Mouse (Mus musculus) limb, embryonic 11.5 days (tissue): Measurements from ENCODE around the gene Ulk3. TPM values are rescaled to one million over a fixed set of nuclear protein-coding genes. Genes with fewer than 3 reads are reported as not detected.

Experiments
- ATAC-seq: fragments of 200-750 bp; cut with Nextera tagmentation; 2 replicates; pipeline ENCODE4 v1.8.0; 2017; ENCODE audit warnings: low read depth; ENCODE audit not compliant: insufficient number of reproducible peaks, low FRiP score, low TSS enrichment
- DNase-seq: peaks from one replicate; pipeline ENCODE4 v3.0.0-alpha.2; 2015; ENCODE audit warnings: low spot score
- H3K27ac ChIP-seq: fragments of 300-500 bp; sonication (generic); replicated peaks from 2 replicates; pipeline ENCODE4 v1.5.1; 2014; ENCODE audit warnings: low read depth, mild to moderate bottlenecking, low read length
- H3K27me3 ChIP-seq: fragments of 300-500 bp; sonication (generic); 2 replicates; pipeline ENCODE4 v1.6.1; 2014; ENCODE audit warnings: mild to moderate bottlenecking, low read length, mixed read lengths; ENCODE audit not compliant: control insufficient read depth, insufficient read depth
- H3K36me3 ChIP-seq: fragments of 300-500 bp; sonication (generic); 2 replicates; pipeline ENCODE4 v1.6.1; 2014; ENCODE audit warnings: mild to moderate bottlenecking, low read length, moderate library complexity, mixed read lengths; ENCODE audit not compliant: control insufficient read depth, insufficient read depth
- H3K4me1 ChIP-seq: fragments of 300-500 bp; sonication (generic); 2 replicates; pipeline ENCODE4 v1.6.1; 2014; ENCODE audit warnings: low read length, mixed read lengths; ENCODE audit not compliant: control insufficient read depth, insufficient read depth
- H3K4me2 ChIP-seq: fragments of 300-500 bp; sonication (generic); 2 replicates; pipeline ENCODE4 v1.6.1; 2014; ENCODE audit warnings: low read depth, mild to moderate bottlenecking, moderate library complexity; ENCODE audit not compliant: severe bottlenecking
- H3K4me3 ChIP-seq: fragments of 300-500 bp; sonication (generic); 2 replicates; pipeline ENCODE4 v1.5.1; 2014; ENCODE audit warnings: low read depth, low read length
- H3K9ac ChIP-seq: fragments of 300-500 bp; sonication (generic); 2 replicates; pipeline ENCODE4 v1.6.1; 2014; ENCODE audit warnings: mild to moderate bottlenecking, low read length
- H3K9me3 ChIP-seq: fragments of 300-500 bp; sonication (generic); 2 replicates; pipeline ENCODE4 v1.6.1; 2016; ENCODE audit warnings: low read length; ENCODE audit not compliant: control insufficient read depth
- WGBS: fragments of 180-500 bp; shearing (Covaris S2); extraction: QIAGEN DNeasy Blood & Tissue Kit; methylation state at CpG from one replicate; pipeline ENCODE4 v1.1.7; 2014; 5-methylcytosine and 5-hydroxymethylcytosine counted together
- polyA plus RNA-seq: library from polyadenylated mRNA; unstranded; fragments of >200 nt; fragmentation: Nextera tagmentation; extraction: Ambion mirVana; gene quantifications from 2 replicates; pipeline ENCODE4 v1.2.1, GENCODE M21; 2014

The Ulk3 gene
- polyA plus RNA-seq, 1 experiment from 2014 or later: 9.8 TPM

DNA sequence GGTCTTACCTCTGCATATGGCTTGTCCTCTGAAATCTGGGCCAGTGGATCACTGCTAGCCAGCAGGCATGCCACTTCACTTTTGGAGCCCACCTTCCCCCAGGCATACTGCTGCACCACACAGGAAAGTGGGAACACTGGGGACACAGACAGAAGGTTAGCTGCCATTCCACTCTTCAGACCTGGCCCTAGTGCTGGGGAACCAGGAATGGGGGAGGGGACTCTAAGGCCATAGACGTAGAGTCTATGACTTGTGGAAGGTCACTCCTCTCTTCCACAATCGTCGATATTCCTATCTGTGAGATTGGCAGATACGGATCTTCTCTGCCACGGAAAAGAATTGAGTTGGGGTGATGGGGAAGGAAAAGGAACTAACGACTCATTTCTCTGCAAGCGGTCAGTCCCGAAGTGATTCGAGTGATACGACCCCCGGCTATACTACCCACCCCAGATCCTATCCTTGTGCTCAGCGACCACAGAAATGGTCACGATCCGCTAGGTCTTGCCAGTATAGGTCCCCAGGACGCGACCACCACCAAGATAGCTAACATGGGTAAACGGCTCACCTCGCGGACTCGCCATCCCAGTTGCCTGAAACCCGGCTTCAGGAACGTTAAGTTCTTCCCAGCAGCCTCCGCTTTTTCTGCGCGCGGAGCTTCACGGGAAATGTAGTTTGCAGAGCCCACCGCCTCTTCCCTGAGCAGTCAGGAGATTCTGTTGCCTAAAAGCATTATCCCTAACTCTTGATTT is 36.9 kb upstream of the Ulk3 start, which contains the start of gene Mpi:
Gene Mpi, minus strand, starts transcription at position 625 of the 749 bp plus-strand sequence.
- Histone ChIP-seq H3K36me3 (peaks cover 15% of the 10 kb centered on the region; the same call in 1 of the 2 replicates), H3K9me3 (no peaks in the 10 kb centered on the region), H3K4me3 (peak within 1 kb of the TSS; percentile 60), H3K4me2 (peak within 1 kb of the TSS; percentile 61), H3K4me1 (peaks cover 4% of the 10 kb centered on the region), H3K27me3 (no peaks in the 10 kb centered on the region), H3K9ac (peak within 1 kb of the TSS; percentile 69), H3K27ac (no peak within 1 kb of the TSS)
- WGBS: 3% methylated on average over 28 of the region's 28 CpGs
- ATAC-seq (no peak), DNase-seq (peak; percentile 84)

- Histone ChIP-seq H3K27me3 (no peaks in the 10 kb centered on the region), H3K4me3 (no peak overlapping the region), H3K9me3 (no peaks in the 10 kb centered on the region), H3K9ac (no peak overlapping the region), H3K27ac (no peak overlapping the region), H3K36me3 (peaks cover 11% of the 10 kb centered on the region; the same call in 1 of the 2 replicates), H3K4me1 (peaks cover 4% of the 10 kb centered on the region), H3K4me2 (no peak overlapping the region)
- WGBS: 73% methylated on average over 11 of the region's 11 CpGs
- DNase-seq (no peak), ATAC-seq (no peak)
These were observed 36.1 kb upstream of the Ulk3 start for GRCm38 (mm10) chr9:57553119-57553518.

- H3K27me3 ChIP-seq: no peaks in the 10 kb centered on the region
- no peak for DNase-seq
- H3K4me3 ChIP-seq: no peak overlapping the region
- H3K4me2 ChIP-seq: no peak overlapping the region
- 40% methylated on average over 3 of the region's 3 CpGs for WGBS
- no peaks in the 10 kb centered on the region for H3K9me3 ChIP-seq
- no peak for ATAC-seq
- peaks cover 4% of the 10 kb centered on the region for H3K4me1 ChIP-seq
- no peak overlapping the region for H3K9ac ChIP-seq
- H3K27ac ChIP-seq: no peak overlapping the region
- H3K36me3 ChIP-seq: peaks cover 2% of the 10 kb centered on the region; the same call in 1 of the 2 replicates
These were observed 34.5 kb upstream of the Ulk3 start for GRCm38 (mm10) chr9:57554753-57555152.

- no peaks in the 10 kb centered on the region for H3K36me3 ChIP-seq
- H3K27ac ChIP-seq: no peak overlapping the region
- no peaks in the 10 kb centered on the region for H3K27me3 ChIP-seq
- WGBS: 86% methylated on average over 3 of the region's 3 CpGs
- H3K4me2 ChIP-seq: no peak overlapping the region
- no peak overlapping the region for H3K9ac ChIP-seq
- ATAC-seq: no peak
- DNase-seq: no peak
- H3K9me3 ChIP-seq: no peaks in the 10 kb centered on the region
- peaks cover 7% of the 10 kb centered on the region for H3K4me1 ChIP-seq
- H3K4me3 ChIP-seq: no peak overlapping the region
These were observed 32.0 kb upstream of the Ulk3 start for GRCm38 (mm10) chr9:57557215-57557614.

- no peaks in the 10 kb centered on the region for H3K36me3 ChIP-seq
- H3K9ac ChIP-seq: no peak overlapping the region
- WGBS: 84% methylated on average over 4 of the region's 4 CpGs
- DNase-seq (no peak), ATAC-seq (no peak)
- no peaks in the 10 kb centered on the region for H3K27me3 ChIP-seq
- H3K9me3 ChIP-seq: no peaks in the 10 kb centered on the region
- H3K4me2 ChIP-seq: no peak overlapping the region
- no peak overlapping the region for H3K4me3 ChIP-seq
- no peak overlapping the region for H3K27ac ChIP-seq
- H3K4me1 ChIP-seq: peaks cover 7% of the 10 kb centered on the region
These were observed 30.6 kb upstream of the Ulk3 start for GRCm38 (mm10) chr9:57558625-57559024.

GRCm38 (mm10) chr9:57559568-57559967 is 29.7 kb upstream of the Ulk3 start:
- DNase-seq (no peak), ATAC-seq (no peak)
- H3K27ac ChIP-seq: no peak overlapping the region
- H3K4me1 ChIP-seq: peaks cover 7% of the 10 kb centered on the region
- no peaks in the 10 kb centered on the region for H3K36me3 ChIP-seq
- H3K9me3 ChIP-seq: no peaks in the 10 kb centered on the region
- H3K4me2 ChIP-seq: no peak overlapping the region
- H3K9ac ChIP-seq: no peak overlapping the region
- WGBS: 66% methylated on average over 2 of the region's 2 CpGs
- H3K4me3 ChIP-seq: no peak overlapping the region
- no peaks in the 10 kb centered on the region for H3K27me3 ChIP-seq

- no peak overlapping the region for H3K27ac ChIP-seq
- no peaks in the 10 kb centered on the region for H3K36me3 ChIP-seq
- H3K4me2 ChIP-seq: peak overlapping the region; percentile 75
- H3K9ac ChIP-seq: peak overlapping the region; percentile 31; the same call in 1 of the 2 replicates
- DNase-seq (no peak), ATAC-seq (no peak)
- H3K9me3 ChIP-seq: no peaks in the 10 kb centered on the region
- H3K27me3 ChIP-seq: no peaks in the 10 kb centered on the region
- H3K4me1 ChIP-seq: peaks cover 7% of the 10 kb centered on the region
- H3K4me3 ChIP-seq: peak overlapping the region; percentile 50
- 30% methylated on average over 7 of the region's 7 CpGs for WGBS
These were observed 29.0 kb upstream of the Ulk3 start for GRCm38 (mm10) chr9:57560263-57560662.

GRCm38 (mm10) chr9:57560861-57561710 is 28.2 kb upstream of the Ulk3 start, which contains the start of gene Scamp2:
Gene Scamp2, plus strand, starts transcription at chr9:57560943.
- H3K9me3 ChIP-seq: no peaks in the 10 kb centered on the region
- under 1% methylated on average over 37 of the region's 37 CpGs for WGBS
- no peaks in the 10 kb centered on the region for H3K27me3 ChIP-seq
- ATAC-seq (peak; percentile 99), DNase-seq (peak; percentile 94)
- H3K4me3 ChIP-seq: peak within 1 kb of the TSS; percentile 50
- H3K36me3 ChIP-seq: no peaks in the 10 kb centered on the region
- peak within 1 kb of the TSS; percentile 75 for H3K4me2 ChIP-seq
- no peak within 1 kb of the TSS for H3K27ac ChIP-seq
- H3K4me1 ChIP-seq: peaks cover 7% of the 10 kb centered on the region
- peak within 1 kb of the TSS; percentile 31 for H3K9ac ChIP-seq
